Mouse (Mus musculus) bone marrow, adult 2 months (tissue): Measurements from ENCODE around the gene Sh3bgrl3.

Experiments used
- CTCF ChIP-seq: fragments of 200-500 bp; IDR thresholded peaks from 2 replicates; pipeline ENCODE4 v1.5.1; 2011; ENCODE audit warnings: low read length, control low read depth; ENCODE audit not compliant: control insufficient read depth, insufficient read depth
- POLR2A ChIP-seq: fragments of 200-500 bp; IDR thresholded peaks from 2 replicates; pipeline ENCODE4 v1.6.1; 2011; ENCODE audit warnings: low read depth, mild to moderate bottlenecking, control low read depth, low read length, borderline replicate concordance; ENCODE audit not compliant: control insufficient read depth

GRCm38 (mm10) chr4:134084999-134085398 lies 43.6 kb downstream of the Sh3bgrl3 start:
- TF ChIP-seq POLR2A (no peak), CTCF (no peak)
